Mouse (Mus musculus): ENCODE measurements around the gene Tpcn1.

- TF ChIP-seq ZC3H11A (IDR thresholded peaks at IDR 0.05; ENCODE audit: borderline replicate concordance, low read depth, low read length) (no peak), MAFK (IDR thresholded peaks at IDR 0.05; ENCODE audit: insufficient read depth, low read depth, low read length) (no peak)
Measured at GRCm38 (mm10) chr5:120487844-120488243, 100.6 kb downstream of the Tpcn1 start.
